Mouse (Mus musculus) forebrain, embryonic 16.5 days (tissue): ENCODE data around the gene Extl1. TPM values are rescaled to one million over a fixed set of nuclear protein-coding genes. Genes with fewer than 3 reads are reported as not detected.
A peak's percentile ranks its signal among the peaks of the same experiment; 100 is the strongest.

ENCODE experiments used
- ATAC-seq: fragments of 200-750 bp; cut with Nextera tagmentation; 2 replicates; pipeline ENCODE4 v1.8.0; 2017; ENCODE audit warnings: mild to moderate bottlenecking, moderate library complexity
- H3K27ac ChIP-seq: fragments of 300-500 bp; sonication (generic); 2 replicates; pipeline ENCODE4 v1.5.1; 2014; ENCODE audit warnings: low read length, control low read depth
- H3K27me3 ChIP-seq: fragments of 300-500 bp; sonication (generic); replicated peaks from 2 replicates; pipeline ENCODE4 v1.6.1; 2014; ENCODE audit warnings: low read length; ENCODE audit not compliant: control insufficient read depth, insufficient read depth
- H3K36me3 ChIP-seq: fragments of 300-500 bp; sonication (generic); 2 replicates; pipeline ENCODE4 v1.6.1; 2014; ENCODE audit not compliant: control insufficient read depth, insufficient read depth
- H3K4me1 ChIP-seq: fragments of 300-500 bp; sonication (generic); replicated peaks from 2 replicates; pipeline ENCODE4 v1.6.1; 2014; ENCODE audit warnings: low read length; ENCODE audit not compliant: control insufficient read depth, insufficient read depth
- H3K4me2 ChIP-seq: fragments of 300-500 bp; sonication (generic); 2 replicates; pipeline ENCODE4 v1.6.1; 2014; ENCODE audit warnings: mild to moderate bottlenecking, low read length, control low read depth
- H3K4me3 ChIP-seq: fragments of 300-500 bp; sonication (generic); replicated peaks from 2 replicates; pipeline ENCODE4 v1.5.1; 2014; ENCODE audit warnings: mild to moderate bottlenecking, low read length, control low read depth
- H3K9ac ChIP-seq: fragments of 300-500 bp; sonication (generic); replicated peaks from 2 replicates; pipeline ENCODE4 v1.6.1; 2014; ENCODE audit warnings: low read depth, low read length, control low read depth
- H3K9me3 ChIP-seq: fragments of 300-500 bp; sonication (generic); 2 replicates; pipeline ENCODE4 v1.6.1; 2016; ENCODE audit warnings: low read length; ENCODE audit not compliant: control insufficient read depth
- WGBS: fragments of 180-500 bp; shearing (Covaris S2); extraction: QIAGEN DNeasy Blood & Tissue Kit; methylation state at CpG from one replicate; pipeline ENCODE4 v1.1.7; 2014; 5-methylcytosine and 5-hydroxymethylcytosine counted together
- polyA plus RNA-seq: library from polyadenylated mRNA; unstranded; fragments of >200 nt; fragmentation: Nextera tagmentation; extraction: Ambion mirVana; gene quantifications from 2 replicates; pipeline ENCODE4 v1.2.1, GENCODE M21; 2015

Gene Extl1
- polyA plus RNA-seq, 1 experiment from 2014 or later: 0.56 TPM

DNA sequence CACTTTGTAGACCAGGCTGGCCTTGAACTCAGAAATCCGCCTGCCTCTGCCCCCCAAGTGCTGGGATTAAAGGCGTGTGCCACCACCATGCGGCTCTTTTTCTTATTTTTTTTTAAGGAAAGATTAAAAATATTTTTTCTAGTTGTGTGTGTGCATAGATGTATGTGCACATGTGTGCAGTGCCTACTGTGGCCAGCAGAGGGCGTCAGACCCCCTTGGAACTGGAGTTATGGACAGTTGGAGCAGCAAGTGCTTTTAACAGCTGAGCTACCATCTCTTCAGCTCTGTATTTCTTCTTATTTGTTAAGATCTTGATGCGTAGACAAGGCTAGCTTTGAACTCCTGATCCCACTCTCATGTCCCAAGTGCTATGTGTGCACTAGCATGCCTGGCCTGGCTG is 25.6 kb upstream of the Extl1 start:
- H3K9me3 ChIP-seq: no peaks in the 10 kb centered on the region; the same call in 1 of the 2 replicates
- H3K27me3 ChIP-seq: no peaks in the 10 kb centered on the region
- H3K4me1 ChIP-seq: no peaks in the 10 kb centered on the region; the same call in 1 of the 2 replicates
- no peak overlapping the region for H3K4me2 ChIP-seq
- no peak overlapping the region for H3K27ac ChIP-seq
- H3K4me3 ChIP-seq: no peak overlapping the region
- no peaks in the 10 kb centered on the region for H3K36me3 ChIP-seq
- WGBS: 71% methylated on average over 5 of the region's 5 CpGs
- no peak overlapping the region for H3K9ac ChIP-seq
- no peak for ATAC-seq

DNA sequence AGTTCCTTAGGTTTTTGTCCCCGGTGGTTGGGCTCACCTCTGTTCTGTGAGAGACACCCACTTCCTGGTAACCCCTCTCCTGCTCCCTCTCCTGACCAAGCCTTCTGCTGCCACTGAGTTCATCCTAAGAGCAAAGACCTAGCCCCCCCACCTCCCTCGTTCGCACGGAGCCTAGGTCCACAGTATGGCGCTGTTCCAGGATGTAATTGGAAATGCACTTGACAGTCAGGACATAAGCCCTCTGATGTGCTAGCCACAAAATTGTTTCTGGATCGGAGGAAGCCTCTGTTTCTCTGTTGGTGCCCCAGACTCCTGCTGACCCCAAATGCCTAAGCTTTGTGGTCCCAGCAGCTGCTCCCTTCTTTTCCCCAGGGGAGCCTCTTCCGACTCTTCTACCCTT is 20.1 kb upstream of the Extl1 start:
- Histone ChIP-seq H3K27ac (no peak overlapping the region), H3K9ac (no peak overlapping the region), H3K36me3 (no peaks in the 10 kb centered on the region), H3K27me3 (no peaks in the 10 kb centered on the region), H3K4me2 (no peak overlapping the region), H3K4me1 (peaks cover 18% of the 10 kb centered on the region), H3K4me3 (no peak overlapping the region), H3K9me3 (no peaks in the 10 kb centered on the region)
- WGBS: 56% methylated on average over 7 of the region's 7 CpGs
- ATAC-seq: no peak

- Histone ChIP-seq H3K4me2 (no peak overlapping the region), H3K36me3 (no peaks in the 10 kb centered on the region), H3K27me3 (no peaks in the 10 kb centered on the region), H3K9ac (no peak overlapping the region), H3K27ac (no peak overlapping the region), H3K9me3 (no peaks in the 10 kb centered on the region), H3K4me1 (peaks cover 20% of the 10 kb centered on the region), H3K4me3 (no peak overlapping the region)
- 78% methylated on average over 16 of the region's 16 CpGs for WGBS
- no peak for ATAC-seq
Observed at GRCm38 (mm10) chr4:134402571-134403262, 19.1 kb upstream of the Extl1 start.

DNA sequence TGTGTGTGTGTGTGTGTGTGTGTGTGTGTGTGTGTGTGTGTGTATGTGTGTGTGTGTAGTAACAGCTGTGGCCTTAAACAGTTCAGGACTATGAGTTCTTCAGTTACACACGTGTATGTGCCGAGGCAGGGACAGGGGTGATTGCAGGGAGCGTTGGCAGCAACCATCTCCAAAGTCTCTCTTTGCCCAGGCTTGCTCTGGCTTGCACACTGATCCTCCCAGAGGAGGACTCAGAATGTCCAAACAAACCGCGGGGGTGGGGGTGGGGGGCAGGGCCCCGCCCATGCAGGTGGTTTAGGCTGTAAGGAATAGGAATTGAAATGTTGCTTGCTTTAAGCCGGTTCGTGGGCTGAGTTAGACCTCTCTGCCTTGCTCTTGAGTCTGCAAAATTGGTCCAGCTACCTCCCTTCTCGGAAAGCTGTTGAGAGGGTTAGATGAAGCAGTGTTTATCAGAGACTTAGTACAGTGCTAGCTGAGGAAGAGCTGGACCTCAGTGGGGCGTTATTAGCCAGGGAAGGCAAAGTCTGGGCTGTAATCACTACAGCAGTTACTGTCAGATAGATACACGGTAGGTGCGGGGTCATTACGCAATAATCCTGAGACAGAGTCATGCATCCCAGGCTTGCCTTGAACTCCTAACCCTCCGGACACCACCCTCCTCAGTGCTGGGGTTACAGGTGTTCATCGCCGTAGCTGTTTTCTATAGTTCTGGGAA is 18.4 kb upstream of the Extl1 start:
- ATAC-seq: no peak
- no peaks in the 10 kb centered on the region for H3K9me3 ChIP-seq
- H3K4me1 ChIP-seq: peaks cover 24% of the 10 kb centered on the region
- H3K27me3 ChIP-seq: no peaks in the 10 kb centered on the region
- no peaks in the 10 kb centered on the region for H3K36me3 ChIP-seq
- H3K9ac ChIP-seq: peak overlapping the region; percentile 48; the same call in 1 of the 2 replicates
- 69% methylated on average over 16 of the region's 16 CpGs for WGBS
- peak overlapping the region; percentile 61 for H3K4me2 ChIP-seq
- no peak overlapping the region; the same call in 1 of the 2 replicates for H3K27ac ChIP-seq
- H3K4me3 ChIP-seq: no peak overlapping the region

DNA sequence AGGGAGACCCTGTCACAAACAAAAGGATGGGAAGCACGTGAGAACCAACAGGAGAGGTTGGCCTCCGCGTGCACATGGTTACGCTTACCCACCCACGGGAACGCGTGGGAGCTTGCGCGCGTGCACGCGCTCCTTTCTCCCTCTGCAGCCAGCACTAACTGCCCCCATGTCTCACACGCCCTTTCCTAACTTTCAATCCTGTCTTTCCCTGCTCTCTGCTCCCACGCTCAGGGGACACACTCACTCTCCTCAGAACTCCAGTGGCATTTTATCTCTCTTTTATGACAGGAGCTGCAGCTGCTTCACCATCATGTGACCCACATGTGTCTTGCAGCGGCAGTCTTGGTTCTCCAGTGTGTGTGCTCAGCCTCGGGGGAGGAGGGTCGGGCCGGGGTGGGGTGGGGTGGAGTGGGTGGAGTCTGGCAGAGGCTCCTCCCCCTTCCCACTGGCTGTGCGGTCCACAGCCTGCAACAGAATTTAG is 17.6 kb upstream of the Extl1 start:
- H3K27me3 ChIP-seq: no peaks in the 10 kb centered on the region
- peak overlapping the region; percentile 61 for H3K4me2 ChIP-seq
- H3K9me3 ChIP-seq: no peaks in the 10 kb centered on the region
- H3K4me1 ChIP-seq: peaks cover 31% of the 10 kb centered on the region
- peak overlapping the region; percentile 41 for H3K4me3 ChIP-seq
- no peaks in the 10 kb centered on the region for H3K36me3 ChIP-seq
- ATAC-seq: peak; percentile 78
- H3K27ac ChIP-seq: peak overlapping the region; percentile 74
- H3K9ac ChIP-seq: peak overlapping the region; percentile 48
- WGBS: 10% methylated on average over 19 of the region's 19 CpGs

DNA sequence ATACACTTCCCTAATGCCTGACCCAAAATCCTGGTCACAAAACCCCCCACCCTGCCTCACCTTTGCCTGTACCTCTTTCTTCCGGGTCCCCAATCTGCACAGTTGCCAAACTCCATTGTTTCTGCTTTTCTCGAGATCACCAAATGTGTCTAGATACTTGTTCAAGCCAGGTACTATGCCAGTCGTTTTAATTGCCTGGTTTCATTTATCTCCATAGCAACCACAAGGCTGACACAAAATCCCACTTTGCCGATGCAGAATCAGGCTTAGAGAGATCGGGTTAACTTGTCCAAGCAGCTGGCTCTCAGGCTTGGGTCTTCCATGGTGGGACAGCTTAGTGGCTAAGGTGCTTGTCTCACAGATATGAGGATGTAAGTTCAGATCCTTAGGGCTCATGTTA is 16.6 kb upstream of the Extl1 start:
- WGBS: 3% methylated on average over 5 of the region's 5 CpGs
- H3K4me2 ChIP-seq: peak overlapping the region; percentile 61
- peaks cover 31% of the 10 kb centered on the region for H3K4me1 ChIP-seq
- H3K36me3 ChIP-seq: no peaks in the 10 kb centered on the region
- peak overlapping the region; percentile 9 for H3K27ac ChIP-seq
- H3K4me3 ChIP-seq: peak overlapping the region; percentile 41
- no peaks in the 10 kb centered on the region for H3K9me3 ChIP-seq
- no peak for ATAC-seq
- H3K27me3 ChIP-seq: no peaks in the 10 kb centered on the region
- peak overlapping the region; percentile 49 for H3K9ac ChIP-seq

GRCm38 (mm10) chr4:134397732-134398131 is 14.1 kb upstream of the Extl1 start:
- Histone ChIP-seq H3K9ac (no peak overlapping the region), H3K36me3 (no peaks in the 10 kb centered on the region), H3K4me1 (peaks cover 33% of the 10 kb centered on the region), H3K9me3 (no peaks in the 10 kb centered on the region), H3K27ac (no peak overlapping the region), H3K4me3 (no peak overlapping the region), H3K27me3 (no peaks in the 10 kb centered on the region), H3K4me2 (no peak overlapping the region)
- WGBS: 86% methylated on average over 9 of the region's 9 CpGs
- ATAC-seq: no peak

DNA sequence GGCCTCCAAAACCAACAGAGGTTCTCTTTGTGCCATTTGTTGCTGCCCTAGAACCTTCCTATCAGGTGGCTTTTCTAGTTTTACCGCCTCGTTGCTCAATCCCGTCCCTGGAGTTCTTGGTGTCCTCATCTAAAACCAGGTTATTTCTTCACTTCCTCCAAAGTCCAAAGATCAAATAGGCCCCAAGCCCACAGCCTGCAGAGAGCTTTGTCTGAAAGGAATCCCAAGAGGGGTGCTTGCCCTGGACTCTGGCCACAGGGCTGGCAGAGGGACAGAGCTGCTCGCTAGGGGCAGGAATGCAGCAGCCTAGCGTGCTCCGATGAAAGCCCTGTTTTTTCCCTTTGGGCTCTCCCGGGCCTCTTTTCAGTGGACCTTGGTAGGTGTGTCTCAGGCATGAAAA is 13.5 kb upstream of the Extl1 start:
- Histone ChIP-seq H3K4me2 (peak overlapping the region; percentile 72), H3K4me1 (peaks cover 36% of the 10 kb centered on the region), H3K27ac (0 out of 2 replicates have a peak overlapping the region, but pooled peaks have one; percentile 42), H3K9me3 (no peaks in the 10 kb centered on the region), H3K4me3 (no peak overlapping the region), H3K36me3 (no peaks in the 10 kb centered on the region), H3K27me3 (no peaks in the 10 kb centered on the region), H3K9ac (peak overlapping the region; percentile 43)
- WGBS: 18% methylated on average over 7 of the region's 7 CpGs
- ATAC-seq: no peak

- peak within 1 kb of the TSS; percentile 52 for H3K9ac ChIP-seq
- ATAC-seq: peak; percentile 99
- WGBS: under 1% methylated on average over 31 of the region's 31 CpGs
Observed at GRCm38 (mm10) chr4:134395977-134396825, 12.6 kb upstream of the Extl1 start, which contains the start of gene Pafah2. Pafah2 (plus strand) TSS chr4:134396320.

More at GRCm38 (mm10) chr4:134395977-134396825, 12.6 kb upstream of the Extl1 start, which contains the start of gene Pafah2:
- Histone ChIP-seq H3K4me1 (peaks cover 32% of the 10 kb centered on the region), H3K36me3 (no peaks in the 10 kb centered on the region), H3K4me3 (peak within 1 kb of the TSS; percentile 54), H3K4me2 (peak within 1 kb of the TSS; percentile 72), H3K9me3 (no peaks in the 10 kb centered on the region), H3K27ac (peak within 1 kb of the TSS; percentile 85), H3K27me3 (no peaks in the 10 kb centered on the region)
